In the genomic region with DNA sequence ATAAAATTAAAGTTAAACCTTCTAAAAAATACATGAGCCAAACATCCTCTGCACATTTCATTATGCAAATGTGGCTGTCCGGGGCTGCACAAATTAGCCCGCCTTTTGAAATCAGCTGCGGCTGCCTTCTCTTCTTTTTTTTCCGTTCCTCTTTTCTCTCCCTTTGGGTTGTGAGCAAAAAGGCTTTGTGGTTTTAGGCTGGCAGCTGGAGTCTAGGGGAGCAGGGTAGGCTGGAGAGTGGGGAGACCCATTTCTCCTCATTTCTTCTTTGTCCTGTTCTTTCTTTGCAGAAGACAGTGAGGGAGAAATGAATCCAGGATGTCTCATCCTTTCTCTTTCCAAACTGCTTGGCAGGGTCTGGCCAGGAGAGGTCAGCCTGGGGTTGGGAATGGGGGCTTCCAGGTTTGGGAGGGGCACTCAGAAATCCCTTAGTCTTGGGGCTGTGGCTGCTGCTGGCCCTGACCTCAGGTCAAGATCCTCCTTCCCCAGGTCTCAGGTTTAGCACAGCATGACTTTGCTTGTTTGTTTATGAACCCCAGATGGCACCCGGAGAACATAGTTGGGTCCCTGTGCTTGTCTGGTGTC, we compare ENCODE assay signal across 13 mouse cellular contexts.
DNase-seq lines count a peak whose midpoint lies in the region; ATAC-seq and TF ChIP-seq lines count a peak whose summit lies in the region.
"Had no signal": no experiment of that assay in that cellular context is flagged by ENCODE, and none has a peak within 500 bp of the region (broad histone marks: within the 10 kb centered on the region; RNA-seq: fewer than 3 reads in every experiment).

No protein-coding gene starts in this region.

- no peak overlapping the region for H3K4me3 ChIP-seq in lung, embryonic 14.5 days (ENCODE audit: low read depth, low read length)
- no peak overlapping the region for H3K4me3 ChIP-seq in forebrain, embryonic 12.5 days (replicated peaks)
- H3K4me3 ChIP-seq in midbrain, embryonic 10.5 days: peak overlapping the region; percentile 24
- no peak overlapping the region for H3K4me3 ChIP-seq in limb, embryonic 10.5 days
- H3K4me3 ChIP-seq: heart, embryonic 13.5 days; lung, embryonic 15.5 days had no signal

- no peak overlapping the region for H3K9ac ChIP-seq in lung, embryonic 14.5 days
- no peak overlapping the region for H3K9ac ChIP-seq in forebrain, embryonic 12.5 days
- H3K9ac ChIP-seq: heart, embryonic 13.5 days; lung, embryonic 15.5 days had no signal

- H3K9me3 ChIP-seq in lung, embryonic 14.5 days (ENCODE audit: low read depth, low read length): no peaks in the 10 kb centered on the region
- no peaks in the 10 kb centered on the region for H3K9me3 ChIP-seq in forebrain, embryonic 12.5 days
- H3K9me3 ChIP-seq in midbrain, embryonic 10.5 days (replicated peaks): no peaks in the 10 kb centered on the region
- H3K9me3 ChIP-seq in limb, embryonic 10.5 days (replicated peaks): no peaks in the 10 kb centered on the region
- H3K9me3 ChIP-seq: heart, embryonic 13.5 days; lung, embryonic 15.5 days had no signal

- DNase-seq in lung, embryonic 14.5 days: no peak
- no peak for DNase-seq in lung, postnatal 10 days
- DNase-seq in midbrain, embryonic 10.5 days (ENCODE audit: low spot score): peak; percentile 53
- DNase-seq in layer of hippocampus, adult 11-12 months (ENCODE audit: low spot score): no peak
- no peak for DNase-seq in layer of hippocampus, adult 9-10 months (ENCODE audit: low spot score)
- no peak for DNase-seq in adrenal gland, postnatal 36 days
- DNase-seq in limb, embryonic 10.5 days (ENCODE audit: low spot score): no peak
- DNase-seq: cerebellum, adult 11 months; kidney, adult 18-20 months had no signal

- no peaks in the 10 kb centered on the region for H3K36me3 ChIP-seq in lung, embryonic 14.5 days (ENCODE audit: insufficient read depth)
- no peaks in the 10 kb centered on the region for H3K36me3 ChIP-seq in forebrain, embryonic 12.5 days (replicated peaks)
- H3K36me3 ChIP-seq in midbrain, embryonic 10.5 days: no peaks in the 10 kb centered on the region
- H3K36me3 ChIP-seq in limb, embryonic 10.5 days: no peaks in the 10 kb centered on the region
- H3K36me3 ChIP-seq: heart, embryonic 13.5 days; lung, embryonic 15.5 days had no signal

- no peak overlapping the region for H3K4me2 ChIP-seq in lung, embryonic 14.5 days
- peak overlapping the region; percentile 34 for H3K4me2 ChIP-seq in forebrain, embryonic 12.5 days
- H3K4me2 ChIP-seq: heart, embryonic 13.5 days; lung, embryonic 15.5 days had no signal

- H3K4me1 ChIP-seq in lung, embryonic 14.5 days (ENCODE audit: insufficient read depth): no peaks in the 10 kb centered on the region
- peaks cover 37% of the 10 kb centered on the region for H3K4me1 ChIP-seq in forebrain, embryonic 12.5 days
- peaks cover 55% of the 10 kb centered on the region for H3K4me1 ChIP-seq in midbrain, embryonic 10.5 days
- H3K4me1 ChIP-seq in limb, embryonic 10.5 days: peaks cover 37% of the 10 kb centered on the region

- 64% methylated on average over 5 of the region's 5 CpGs for WGBS in lung, embryonic 14.5 days
- WGBS in forebrain, embryonic 12.5 days: 22% methylated on average over 5 of the region's 5 CpGs
- WGBS in midbrain, embryonic 10.5 days: 45% methylated on average over 5 of the region's 5 CpGs
- WGBS in limb, embryonic 10.5 days: 72% methylated on average over 5 of the region's 5 CpGs

- H3K27me3 ChIP-seq in lung, embryonic 14.5 days (ENCODE audit: insufficient read depth, low read length): no peaks in the 10 kb centered on the region
- peaks cover 19% of the 10 kb centered on the region; the same call in 1 of the 2 replicates for H3K27me3 ChIP-seq in forebrain, embryonic 12.5 days
- H3K27me3 ChIP-seq in midbrain, embryonic 10.5 days (ENCODE audit: low read depth, poor library complexity, severe bottlenecking): peaks cover 65% of the 10 kb centered on the region
- H3K27me3 ChIP-seq in limb, embryonic 10.5 days (ENCODE audit: low read depth, poor library complexity, severe bottlenecking): peaks cover 10% of the 10 kb centered on the region; the same call in 1 of the 2 replicates
- H3K27me3 ChIP-seq: lung, embryonic 15.5 days had no signal

- 0 out of 2 replicates have a peak, but pooled peaks have one; percentile 4 for TF ChIP-seq CTCF in lung, embryonic 14.5 days (IDR thresholded peaks at IDR 0.05; ENCODE audit: low read depth)

- no peak overlapping the region for H3K27ac ChIP-seq in lung, embryonic 14.5 days (ENCODE audit: low read depth)
- H3K27ac ChIP-seq in forebrain, embryonic 12.5 days: peak overlapping the region; percentile 80
- peak overlapping the region; percentile 81 for H3K27ac ChIP-seq in midbrain, embryonic 10.5 days (replicated peaks)
- no peak overlapping the region for H3K27ac ChIP-seq in limb, embryonic 10.5 days
- H3K27ac ChIP-seq: heart, embryonic 13.5 days; lung, embryonic 15.5 days had no signal

- no peak for ATAC-seq in lung, embryonic 14.5 days (ENCODE audit: insufficient read depth)
- peak; percentile 53 for ATAC-seq in forebrain, embryonic 12.5 days (ENCODE audit: low FRiP score)
- ATAC-seq: CD4-positive, CD25-positive, alpha-beta regulatory T cell, adult 4 months had no signal

Comparison
In these comparisons a context has a peak if more than half of its experiments do, and no peak if none do; other contexts are left out.
1. H3K27ac ChIP-seq: peak in forebrain, embryonic 12.5 days (single experiment) and midbrain, embryonic 10.5 days (single experiment); none in lung, embryonic 14.5 days (single experiment) and limb, embryonic 10.5 days (single experiment).